Mouse (Mus musculus): ENCODE data around the gene Spint2. TPM values are rescaled to one million over a fixed set of nuclear protein-coding genes. Genes with fewer than 3 reads are reported as not detected.
"Not testable (repeated sequence)": the region's sequence is repeated elsewhere in the genome, so short reads cannot be mapped to it uniquely, and the experiment has no call there.

Spint2 gene
- polyA plus RNA-seq, 1 experiment = 37.0 TPM

- H3K4me1 ChIP-seq = peaks cover 61% of the 10 kb centered on the region
- H3K9me3 ChIP-seq = no peaks in the 10 kb centered on the region
- no peak overlapping the region for H3K4me3 ChIP-seq (replicated peaks)
- H3K36me3 ChIP-seq (replicated peaks; ENCODE audit: low read length) = peaks cover 75% of the 10 kb centered on the region
- no peak for TF ChIP-seq GATA1 (IDR thresholded peaks at IDR 0.05; ENCODE audit: borderline replicate concordance, low read length)
- no peak for TF ChIP-seq FLI1 (IDR thresholded peaks at IDR 0.05; ENCODE audit: low read length)
- no peaks in the 10 kb centered on the region for H3K27me3 ChIP-seq (replicated peaks)
These were observed 34.9 kb downstream of the Spint2 start for GRCm38 (mm10) chr7:29246619-29247313.

- Histone ChIP-seq H3K9me3 (no peaks in the 10 kb centered on the region), H3K4me3 (replicated peaks) (no peak overlapping the region), H3K36me3 (replicated peaks; ENCODE audit: low read length) (peaks cover 82% of the 10 kb centered on the region), H3K27me3 (replicated peaks) (no peaks in the 10 kb centered on the region), H3K4me1 (peaks cover 63% of the 10 kb centered on the region)
- TF ChIP-seq GATA1 (IDR thresholded peaks at IDR 0.05; ENCODE audit: borderline replicate concordance, low read length) (no peak), FLI1 (IDR thresholded peaks at IDR 0.05; ENCODE audit: low read length) (no peak)
These were observed 35.7 kb downstream of the Spint2 start for GRCm38 (mm10) chr7:29246015-29246414.

- H3K36me3 ChIP-seq (replicated peaks; ENCODE audit: low read length) = peaks cover 91% of the 10 kb centered on the region
- H3K4me3 ChIP-seq (replicated peaks) = no peak overlapping the region
- TF ChIP-seq FLI1 (IDR thresholded peaks at IDR 0.05; ENCODE audit: low read length) (no peak), GATA1 (IDR thresholded peaks at IDR 0.05; ENCODE audit: borderline replicate concordance, low read length) (no peak)
- H3K4me1 ChIP-seq = peaks cover 75% of the 10 kb centered on the region
- H3K9me3 ChIP-seq = no peaks in the 10 kb centered on the region
- H3K27me3 ChIP-seq (replicated peaks) = no peaks in the 10 kb centered on the region
These were observed 36.8 kb downstream of the Spint2 start for GRCm38 (mm10) chr7:29244732-29245416.

- H3K4me1 ChIP-seq = peaks cover 84% of the 10 kb centered on the region
- no peaks in the 10 kb centered on the region for H3K27me3 ChIP-seq (replicated peaks)
- peaks cover 30% of the 10 kb centered on the region for H3K36me3 ChIP-seq (replicated peaks; ENCODE audit: low read length)
- peak; percentile 44; the same call in 1 of the 2 replicates for TF ChIP-seq FLI1 (IDR thresholded peaks at IDR 0.05; ENCODE audit: low read length)
- no peak for TF ChIP-seq GATA1 (IDR thresholded peaks at IDR 0.05; ENCODE audit: borderline replicate concordance, low read length)
- no peaks in the 10 kb centered on the region for H3K9me3 ChIP-seq
- H3K4me3 ChIP-seq (replicated peaks) = peak within 1 kb of the TSS; percentile 95
These were observed 43.4 kb downstream of the Spint2 start, which contains the start of gene Yif1b for GRCm38 (mm10) chr7:29238019-29238967. Yif1b (plus strand) TSS chr7:29238329.

GRCm38 (mm10) chr7:29237596-29237995 lies 44.1 kb downstream of the Spint2 start:
- H3K9me3 ChIP-seq; H3K27me3 ChIP-seq (replicated peaks): not testable (repeated sequence)
- Histone ChIP-seq H3K36me3 (replicated peaks; ENCODE audit: low read length) (peaks cover 24% of the 10 kb centered on the region), H3K4me1 (peaks cover 83% of the 10 kb centered on the region), H3K4me3 (replicated peaks) (peak overlapping the region; percentile 95)

GRCm38 (mm10) chr7:29236593-29236992 lies 45.1 kb downstream of the Spint2 start:
- Histone ChIP-seq H3K9me3 (no peaks in the 10 kb centered on the region), H3K36me3 (replicated peaks; ENCODE audit: low read length) (peaks cover 16% of the 10 kb centered on the region), H3K4me1 (peaks cover 83% of the 10 kb centered on the region), H3K27me3 (replicated peaks) (no peaks in the 10 kb centered on the region), H3K4me3 (replicated peaks) (peak overlapping the region; percentile 30)
- TF ChIP-seq FLI1 (IDR thresholded peaks at IDR 0.05; ENCODE audit: low read length) (no peak), GATA1 (IDR thresholded peaks at IDR 0.05; ENCODE audit: borderline replicate concordance, low read length) (no peak)

GRCm38 (mm10) chr7:29234661-29235060 lies 47.1 kb downstream of the Spint2 start:
- Histone ChIP-seq H3K9me3 (no peaks in the 10 kb centered on the region), H3K27me3 (replicated peaks) (no peaks in the 10 kb centered on the region), H3K4me1 (peaks cover 83% of the 10 kb centered on the region), H3K4me3 (replicated peaks) (no peak overlapping the region), H3K36me3 (replicated peaks; ENCODE audit: low read length) (peaks cover 10% of the 10 kb centered on the region)
- TF ChIP-seq FLI1 (IDR thresholded peaks at IDR 0.05; ENCODE audit: low read length) (no peak), GATA1 (IDR thresholded peaks at IDR 0.05; ENCODE audit: borderline replicate concordance, low read length) (no peak)

- H3K4me3 ChIP-seq (replicated peaks) = peak overlapping the region; percentile 97
- no peaks in the 10 kb centered on the region for H3K9me3 ChIP-seq
- peaks cover 20% of the 10 kb centered on the region for H3K36me3 ChIP-seq (replicated peaks; ENCODE audit: low read length)
- TF ChIP-seq FLI1 (IDR thresholded peaks at IDR 0.05; ENCODE audit: low read length) (no peak), GATA1 (IDR thresholded peaks at IDR 0.05; ENCODE audit: borderline replicate concordance, low read length) (peak; percentile 23; the same call in 2 of the 3 replicates)
- H3K27me3 ChIP-seq (replicated peaks) = no peaks in the 10 kb centered on the region
- H3K4me1 ChIP-seq = peaks cover 84% of the 10 kb centered on the region
These were observed 48.0 kb downstream of the Spint2 start for GRCm38 (mm10) chr7:29233745-29234144.

- no peaks in the 10 kb centered on the region for H3K27me3 ChIP-seq (replicated peaks)
These were observed 49.3 kb downstream of the Spint2 start, which contains the start of gene Kcnk6 for GRCm38 (mm10) chr7:29232247-29233013. Kcnk6 (minus strand) TSS chr7:29232515.

More at GRCm38 (mm10) chr7:29232247-29233013, 49.3 kb downstream of the Spint2 start, which contains the start of gene Kcnk6:
- no peak for TF ChIP-seq GATA1 (IDR thresholded peaks at IDR 0.05; ENCODE audit: borderline replicate concordance, low read length)
- no peak for TF ChIP-seq FLI1 (IDR thresholded peaks at IDR 0.05; ENCODE audit: low read length)
- Histone ChIP-seq H3K9me3 (no peaks in the 10 kb centered on the region), H3K4me1 (peaks cover 90% of the 10 kb centered on the region), H3K36me3 (replicated peaks; ENCODE audit: low read length) (peaks cover 31% of the 10 kb centered on the region), H3K4me3 (replicated peaks) (peak within 1 kb of the TSS; percentile 97)
